Mouse (Mus musculus): ENCODE data around the gene Adh1. TPM values are rescaled to one million over a fixed set of nuclear protein-coding genes. Genes with fewer than 3 reads are reported as not detected.

Adh1 gene
- polyA plus RNA-seq, 1 experiment from 2014 or later, result 1.3 TPM

DNA sequence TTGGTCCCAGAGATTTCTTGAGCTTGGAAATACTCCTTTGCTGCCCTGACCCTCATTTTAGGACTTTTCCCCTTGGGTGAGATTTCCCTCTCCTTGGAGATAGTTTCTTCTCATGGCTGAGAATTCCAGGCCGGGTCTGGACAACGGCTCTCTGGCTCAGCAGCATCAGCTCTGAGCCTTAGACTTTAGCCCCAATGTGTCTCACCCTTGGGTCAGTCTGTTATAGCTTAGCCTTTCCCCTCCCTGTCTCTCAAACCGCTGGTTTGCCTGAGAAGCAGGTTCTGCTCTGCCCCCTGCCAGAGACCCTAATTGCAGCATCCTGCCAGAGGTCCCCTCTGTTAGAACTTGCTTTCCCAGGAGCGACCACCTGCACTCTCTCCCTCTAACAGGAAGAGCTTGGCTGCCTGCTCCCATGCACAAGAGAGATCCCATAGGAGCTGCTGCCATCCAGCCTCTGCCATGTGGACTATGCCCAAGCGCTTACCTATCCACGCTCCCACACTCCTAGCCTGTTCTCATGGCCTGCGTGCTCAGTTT is 16.4 kb upstream of the Adh1 start:
- Histone ChIP-seq H3K9ac (ENCODE audit: low read length) (no peak overlapping the region), H3K4me2 (ENCODE audit: low read depth, severe bottlenecking) (no peak overlapping the region), H3K4me1 (ENCODE audit: control insufficient read depth, insufficient read depth, low read length) (peaks cover 3% of the 10 kb centered on the region; the same call in 1 of the 2 replicates), H3K27me3 (ENCODE audit: control insufficient read depth, insufficient read depth, low read length) (no peaks in the 10 kb centered on the region), H3K27ac (replicated peaks; ENCODE audit: low read depth, low read length) (no peak overlapping the region), H3K36me3 (ENCODE audit: control insufficient read depth, insufficient read depth, low read length) (no peaks in the 10 kb centered on the region), H3K9me3 (ENCODE audit: control insufficient read depth, low read length) (no peaks in the 10 kb centered on the region), H3K4me3 (ENCODE audit: low read depth, low read length) (no peak overlapping the region)
- ATAC-seq (ENCODE audit: insufficient number of reproducible peaks, low FRiP score, low TSS enrichment, low read depth) (no peak), DNase-seq (ENCODE audit: low spot score) (no peak)
- 66% methylated on average over 7 of the region's 7 CpGs for WGBS

DNA sequence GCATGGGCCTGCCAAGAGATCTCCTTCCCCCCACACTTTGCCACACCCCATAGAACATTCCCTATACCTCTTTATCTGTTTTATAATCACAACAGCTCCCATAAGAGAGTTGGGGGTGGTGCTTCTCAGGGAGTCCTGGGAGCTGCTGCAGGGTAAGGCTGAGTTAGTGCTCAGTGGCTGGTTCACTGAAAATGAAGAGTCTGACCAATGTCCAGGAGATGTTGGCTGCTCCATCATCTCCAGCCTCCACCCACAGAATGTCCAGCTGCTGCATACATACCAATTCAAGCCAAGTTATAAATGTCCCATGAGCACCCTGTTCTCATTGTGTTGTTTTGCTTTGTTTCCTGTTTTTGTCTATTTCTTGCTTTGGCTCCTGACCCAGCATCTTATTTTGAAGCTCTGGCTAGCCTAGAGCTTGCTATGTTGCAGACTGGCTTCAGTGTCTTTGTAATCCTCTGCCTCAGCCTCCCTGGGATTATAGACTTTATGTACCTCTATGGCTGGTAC is 14.2 kb upstream of the Adh1 start:
- Histone ChIP-seq H3K4me2 (ENCODE audit: low read depth, severe bottlenecking) (no peak overlapping the region), H3K9ac (ENCODE audit: low read length) (no peak overlapping the region), H3K4me1 (ENCODE audit: control insufficient read depth, insufficient read depth, low read length) (peaks cover 3% of the 10 kb centered on the region; the same call in 1 of the 2 replicates), H3K27ac (replicated peaks; ENCODE audit: low read depth, low read length) (no peak overlapping the region), H3K36me3 (ENCODE audit: control insufficient read depth, insufficient read depth, low read length) (no peaks in the 10 kb centered on the region), H3K9me3 (ENCODE audit: control insufficient read depth, low read length) (no peaks in the 10 kb centered on the region), H3K4me3 (ENCODE audit: low read depth, low read length) (no peak overlapping the region), H3K27me3 (ENCODE audit: control insufficient read depth, insufficient read depth, low read length) (no peaks in the 10 kb centered on the region)
- ATAC-seq (ENCODE audit: insufficient number of reproducible peaks, low FRiP score, low TSS enrichment, low read depth) (no peak), DNase-seq (ENCODE audit: low spot score) (no peak)

DNA sequence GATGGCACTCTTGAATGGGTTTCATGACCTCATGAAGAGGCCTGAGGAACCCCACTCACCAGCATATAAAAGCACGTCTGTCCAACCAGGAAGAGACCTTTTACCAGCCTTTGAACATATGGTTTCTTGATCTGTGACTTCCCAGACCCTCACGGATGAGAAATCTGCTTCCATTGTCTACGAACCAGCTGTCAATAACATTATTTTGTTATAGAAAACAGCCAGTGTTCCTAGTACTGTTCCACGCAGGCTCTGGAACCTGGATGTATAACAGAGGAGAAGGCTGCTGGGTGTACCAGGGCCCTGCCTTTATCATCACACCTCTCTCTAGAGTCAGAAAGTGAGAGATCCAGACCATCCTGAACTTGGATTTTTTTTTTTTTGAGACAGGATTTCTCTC is 13.6 kb upstream of the Adh1 start:
- DNase-seq (ENCODE audit: low spot score), result no peak
- Histone ChIP-seq H3K4me1 (ENCODE audit: control insufficient read depth, insufficient read depth, low read length) (no peaks in the 10 kb centered on the region), H3K4me2 (ENCODE audit: low read depth, severe bottlenecking) (no peak overlapping the region), H3K9ac (ENCODE audit: low read length) (no peak overlapping the region), H3K9me3 (ENCODE audit: control insufficient read depth, low read length) (no peaks in the 10 kb centered on the region), H3K36me3 (ENCODE audit: control insufficient read depth, insufficient read depth, low read length) (no peaks in the 10 kb centered on the region), H3K27ac (replicated peaks; ENCODE audit: low read depth, low read length) (no peak overlapping the region), H3K27me3 (ENCODE audit: control insufficient read depth, insufficient read depth, low read length) (no peaks in the 10 kb centered on the region), H3K4me3 (ENCODE audit: low read depth, low read length) (no peak overlapping the region)
- WGBS, result 85% methylated on average over 4 of the region's 4 CpGs
- no peak for ATAC-seq (ENCODE audit: insufficient number of reproducible peaks, low FRiP score, low TSS enrichment, low read depth)

DNA sequence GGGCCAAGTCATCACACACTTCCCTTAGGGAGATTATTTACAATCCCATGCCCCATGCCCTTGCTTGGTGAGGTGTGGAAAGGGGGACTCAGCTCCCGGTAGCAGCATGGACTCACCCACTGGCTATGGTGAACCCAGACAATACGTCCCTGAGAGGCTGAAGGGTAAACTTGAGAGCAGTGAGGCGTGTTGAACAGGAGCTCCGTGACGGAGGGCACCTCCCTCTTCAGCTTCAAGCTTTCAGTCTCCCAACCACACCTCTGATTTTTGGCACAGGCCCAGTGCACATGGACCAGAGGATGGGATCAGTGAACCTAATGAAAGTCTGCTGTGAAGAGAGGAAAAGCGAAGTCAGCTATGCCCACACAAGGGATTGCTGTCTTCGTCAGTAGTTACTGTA is 12.8 kb upstream of the Adh1 start:
- 88% methylated on average over 7 of the region's 7 CpGs for WGBS
- H3K4me1 ChIP-seq (ENCODE audit: control insufficient read depth, insufficient read depth, low read length), result no peaks in the 10 kb centered on the region
- H3K27ac ChIP-seq (replicated peaks; ENCODE audit: low read depth, low read length), result no peak overlapping the region
- H3K36me3 ChIP-seq (ENCODE audit: control insufficient read depth, insufficient read depth, low read length), result no peaks in the 10 kb centered on the region
- no peak overlapping the region for H3K9ac ChIP-seq (ENCODE audit: low read length)
- H3K9me3 ChIP-seq (ENCODE audit: control insufficient read depth, low read length), result no peaks in the 10 kb centered on the region
- DNase-seq (ENCODE audit: low spot score), result no peak
- no peak for ATAC-seq (ENCODE audit: insufficient number of reproducible peaks, low FRiP score, low TSS enrichment, low read depth)
- H3K27me3 ChIP-seq (ENCODE audit: control insufficient read depth, insufficient read depth, low read length), result no peaks in the 10 kb centered on the region
- no peak overlapping the region for H3K4me2 ChIP-seq (ENCODE audit: low read depth, severe bottlenecking)
- no peak overlapping the region for H3K4me3 ChIP-seq (ENCODE audit: low read depth, low read length)

DNA sequence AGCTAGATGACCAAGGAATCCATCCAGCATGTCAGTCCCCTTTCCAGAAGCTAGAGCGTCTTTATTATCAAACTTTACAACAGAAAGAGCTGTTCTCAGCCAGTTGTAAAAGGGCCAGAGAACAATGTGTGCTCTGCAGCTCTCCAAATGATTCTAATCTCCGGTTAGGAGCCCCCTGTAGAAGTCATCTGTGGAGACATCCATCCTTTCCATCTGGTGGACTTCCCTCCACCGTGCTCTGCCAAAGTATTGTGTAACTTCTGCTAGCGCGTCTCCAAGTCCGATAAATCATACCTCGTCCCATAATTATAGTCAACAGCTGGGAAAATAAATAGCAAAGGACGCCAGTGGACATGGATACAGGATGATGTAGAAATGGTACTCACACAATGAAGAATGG is 12.0 kb upstream of the Adh1 start:
- no peak overlapping the region for H3K9ac ChIP-seq (ENCODE audit: low read length)
- H3K27me3 ChIP-seq (ENCODE audit: control insufficient read depth, insufficient read depth, low read length), result no peaks in the 10 kb centered on the region
- WGBS, result 90% methylated on average over 8 of the region's 8 CpGs
- no peaks in the 10 kb centered on the region for H3K9me3 ChIP-seq (ENCODE audit: control insufficient read depth, low read length)
- H3K4me1 ChIP-seq (ENCODE audit: control insufficient read depth, insufficient read depth, low read length), result no peaks in the 10 kb centered on the region
- no peak overlapping the region for H3K4me2 ChIP-seq (ENCODE audit: low read depth, severe bottlenecking)
- no peak overlapping the region for H3K27ac ChIP-seq (replicated peaks; ENCODE audit: low read depth, low read length)
- DNase-seq (ENCODE audit: low spot score) (no peak), ATAC-seq (ENCODE audit: insufficient number of reproducible peaks, low FRiP score, low TSS enrichment, low read depth) (no peak)
- no peak overlapping the region for H3K4me3 ChIP-seq (ENCODE audit: low read depth, low read length)
- H3K36me3 ChIP-seq (ENCODE audit: control insufficient read depth, insufficient read depth, low read length), result no peaks in the 10 kb centered on the region

DNA sequence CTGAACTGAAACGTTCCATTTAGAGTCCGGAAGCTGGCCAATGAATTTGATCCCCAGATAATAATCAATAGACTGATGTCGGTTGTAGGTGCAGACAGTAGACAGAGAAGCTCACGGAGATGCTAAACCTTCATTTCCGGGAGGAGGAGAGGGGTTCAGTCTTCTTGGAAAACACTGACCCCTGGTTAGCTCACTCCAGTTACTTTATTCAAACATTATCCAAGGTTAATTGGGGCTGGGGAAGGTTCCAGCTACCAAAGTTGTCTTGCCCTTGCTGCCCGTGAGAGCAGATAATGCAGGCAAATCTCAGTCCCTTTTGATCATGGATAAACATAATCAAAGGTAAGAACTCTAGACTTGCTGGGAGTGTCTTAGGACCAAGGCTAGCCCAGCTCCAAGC is 9.6 kb upstream of the Adh1 start:
- Histone ChIP-seq H3K27me3 (ENCODE audit: control insufficient read depth, insufficient read depth, low read length) (no peaks in the 10 kb centered on the region), H3K27ac (replicated peaks; ENCODE audit: low read depth, low read length) (no peak overlapping the region), H3K9ac (ENCODE audit: low read length) (no peak overlapping the region), H3K4me1 (ENCODE audit: control insufficient read depth, insufficient read depth, low read length) (no peaks in the 10 kb centered on the region), H3K36me3 (ENCODE audit: control insufficient read depth, insufficient read depth, low read length) (no peaks in the 10 kb centered on the region), H3K4me3 (ENCODE audit: low read depth, low read length) (no peak overlapping the region), H3K4me2 (ENCODE audit: low read depth, severe bottlenecking) (no peak overlapping the region), H3K9me3 (ENCODE audit: control insufficient read depth, low read length) (no peaks in the 10 kb centered on the region)
- WGBS, result 88% methylated on average over 6 of the region's 6 CpGs
- DNase-seq (ENCODE audit: low spot score) (no peak), ATAC-seq (ENCODE audit: insufficient number of reproducible peaks, low FRiP score, low TSS enrichment, low read depth) (no peak)

DNA sequence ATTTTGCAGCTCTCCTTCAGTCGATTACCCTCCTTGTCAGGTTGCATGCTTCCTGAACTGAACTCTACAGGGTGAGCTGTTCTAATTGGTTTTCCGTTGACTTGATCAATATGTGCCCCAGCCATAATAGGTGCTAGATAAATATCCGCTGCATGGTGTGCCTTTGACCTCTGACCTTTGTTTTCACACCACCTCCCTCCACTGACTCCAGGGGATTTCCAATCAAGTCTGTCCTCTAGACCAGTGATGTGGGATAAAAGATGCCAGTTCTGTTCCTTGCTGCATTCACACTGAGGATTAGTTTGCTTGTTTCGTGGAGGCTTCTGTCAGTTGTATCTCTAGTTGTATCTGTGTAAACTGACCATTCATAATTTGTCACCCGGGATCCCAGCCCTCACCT is 6.6 kb upstream of the Adh1 start:
- DNase-seq (ENCODE audit: low spot score) (no peak), ATAC-seq (ENCODE audit: insufficient number of reproducible peaks, low FRiP score, low TSS enrichment, low read depth) (peak; percentile 47; the same call in 1 of the 2 replicates)
- Histone ChIP-seq H3K36me3 (ENCODE audit: control insufficient read depth, insufficient read depth, low read length) (no peaks in the 10 kb centered on the region), H3K9me3 (ENCODE audit: control insufficient read depth, low read length) (no peaks in the 10 kb centered on the region), H3K9ac (ENCODE audit: low read length) (no peak overlapping the region), H3K4me3 (ENCODE audit: low read depth, low read length) (no peak overlapping the region), H3K4me1 (ENCODE audit: control insufficient read depth, insufficient read depth, low read length) (no peaks in the 10 kb centered on the region), H3K27me3 (ENCODE audit: control insufficient read depth, insufficient read depth, low read length) (no peaks in the 10 kb centered on the region), H3K4me2 (ENCODE audit: low read depth, severe bottlenecking) (no peak overlapping the region), H3K27ac (replicated peaks; ENCODE audit: low read depth, low read length) (no peak overlapping the region)
- 70% methylated on average over 5 of the region's 5 CpGs for WGBS

DNA sequence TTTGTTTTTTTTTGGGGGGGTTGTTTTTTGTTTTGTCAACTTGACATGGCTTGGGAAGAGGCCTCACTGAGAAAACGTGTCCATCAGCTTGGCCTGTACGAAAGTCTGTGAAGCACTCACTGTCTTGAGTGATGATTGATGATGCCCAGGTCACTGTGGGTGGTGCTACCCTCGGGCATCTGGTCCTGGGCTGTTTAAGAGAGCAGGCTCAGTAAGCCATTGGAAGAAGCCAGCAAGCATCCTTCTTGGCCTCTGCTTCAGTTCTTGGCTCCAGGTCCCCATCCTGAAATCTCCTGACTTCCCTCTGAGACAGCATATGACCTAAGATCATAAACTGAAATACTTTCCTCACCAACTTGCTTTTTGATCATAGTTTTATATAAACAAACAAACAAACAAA is 5.4 kb upstream of the Adh1 start:
- no peak overlapping the region for H3K9ac ChIP-seq (ENCODE audit: low read length)
- H3K27ac ChIP-seq (replicated peaks; ENCODE audit: low read depth, low read length), result no peak overlapping the region
- WGBS, result 27% methylated on average over 3 of the region's 3 CpGs
- H3K36me3 ChIP-seq (ENCODE audit: control insufficient read depth, insufficient read depth, low read length), result no peaks in the 10 kb centered on the region
- ATAC-seq (ENCODE audit: insufficient number of reproducible peaks, low FRiP score, low TSS enrichment, low read depth) (no peak), DNase-seq (ENCODE audit: low spot score) (no peak)
- H3K4me3 ChIP-seq (ENCODE audit: low read depth, low read length), result no peak overlapping the region
- H3K4me1 ChIP-seq (ENCODE audit: control insufficient read depth, insufficient read depth, low read length), result no peaks in the 10 kb centered on the region
- no peaks in the 10 kb centered on the region for H3K9me3 ChIP-seq (ENCODE audit: control insufficient read depth, low read length)
- H3K4me2 ChIP-seq (ENCODE audit: low read depth, severe bottlenecking), result no peak overlapping the region
- H3K27me3 ChIP-seq (ENCODE audit: control insufficient read depth, insufficient read depth, low read length), result no peaks in the 10 kb centered on the region
